Mouse (Mus musculus): Measurements from ENCODE around the gene Selplg.

DNA sequence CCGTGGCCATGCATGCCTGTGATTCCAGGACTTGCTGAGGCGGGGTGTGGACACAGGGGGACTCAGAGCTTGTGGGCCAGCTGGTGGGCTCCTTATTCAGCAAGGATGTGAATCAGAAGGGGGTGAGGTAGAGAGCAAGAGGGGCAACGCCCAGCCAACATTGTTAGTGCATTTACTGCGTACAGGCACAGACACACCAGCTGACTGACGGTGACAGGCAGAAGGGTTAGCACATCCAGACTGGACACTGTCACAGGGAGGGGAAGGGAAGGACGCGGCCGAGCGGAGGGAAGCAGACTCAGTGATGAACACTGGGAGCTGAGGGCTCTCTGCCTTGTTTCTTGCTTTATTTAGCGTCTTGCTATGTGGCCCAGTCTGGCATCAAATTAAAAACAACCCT lies 21.1 kb upstream of the Selplg start:
- no peak for TF ChIP-seq CTCF (IDR thresholded peaks at IDR 0.05; ENCODE audit: low read depth)
- no peak for TF ChIP-seq EP300 (IDR thresholded peaks at IDR 0.05; ENCODE audit: low read depth)
